Mouse (Mus musculus): Measurements from ENCODE around the gene Nxpe3.

Nxpe3 gene

DNA sequence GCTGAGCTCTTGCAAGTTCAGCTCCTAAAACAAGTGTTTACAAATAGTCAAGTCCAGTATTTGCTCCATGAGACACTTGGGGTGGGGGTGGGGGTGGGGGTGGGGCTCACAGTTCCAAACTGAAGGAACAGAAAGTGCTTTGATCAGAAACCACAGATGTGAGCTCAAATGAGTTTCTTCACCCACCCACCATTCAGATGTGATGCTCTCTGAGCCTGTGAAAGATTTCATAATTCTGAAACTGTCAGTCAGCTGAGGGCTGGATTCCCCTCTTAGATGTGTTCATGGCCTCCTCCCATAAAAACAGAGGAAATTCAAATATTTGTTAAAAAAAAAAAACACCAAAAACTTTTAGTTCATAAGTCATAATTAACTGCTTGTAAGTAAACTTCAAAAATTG is 59.3 kb downstream of the Nxpe3 start:
- DNase-seq, result no peak

- DNase-seq, result no peak
Measured at GRCm38 (mm10) chr16:55832617-55833016, 62.5 kb downstream of the Nxpe3 start.

DNA sequence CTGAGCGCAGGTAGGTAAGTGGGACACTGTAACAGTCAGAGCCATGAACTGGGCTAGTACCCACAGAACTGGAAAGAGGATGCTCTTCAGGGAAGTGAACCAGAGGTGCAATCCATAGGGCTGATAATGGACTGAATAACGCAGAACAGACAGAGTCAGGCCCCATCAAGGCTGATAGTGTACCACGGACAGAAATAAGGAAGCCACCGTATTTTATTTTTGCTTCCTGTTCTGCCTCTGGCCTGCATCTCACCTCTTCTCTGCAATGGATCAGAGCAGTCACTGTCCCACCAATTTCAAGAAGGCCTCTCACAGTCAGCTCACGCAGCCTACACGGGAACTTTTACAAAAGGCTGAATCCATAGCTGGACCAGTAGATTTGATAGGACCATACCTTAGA is 63.0 kb downstream of the Nxpe3 start:
- DNase-seq, result no peak

- no peak for DNase-seq
Measured at GRCm38 (mm10) chr16:55831451-55831850, 63.6 kb downstream of the Nxpe3 start.

DNA sequence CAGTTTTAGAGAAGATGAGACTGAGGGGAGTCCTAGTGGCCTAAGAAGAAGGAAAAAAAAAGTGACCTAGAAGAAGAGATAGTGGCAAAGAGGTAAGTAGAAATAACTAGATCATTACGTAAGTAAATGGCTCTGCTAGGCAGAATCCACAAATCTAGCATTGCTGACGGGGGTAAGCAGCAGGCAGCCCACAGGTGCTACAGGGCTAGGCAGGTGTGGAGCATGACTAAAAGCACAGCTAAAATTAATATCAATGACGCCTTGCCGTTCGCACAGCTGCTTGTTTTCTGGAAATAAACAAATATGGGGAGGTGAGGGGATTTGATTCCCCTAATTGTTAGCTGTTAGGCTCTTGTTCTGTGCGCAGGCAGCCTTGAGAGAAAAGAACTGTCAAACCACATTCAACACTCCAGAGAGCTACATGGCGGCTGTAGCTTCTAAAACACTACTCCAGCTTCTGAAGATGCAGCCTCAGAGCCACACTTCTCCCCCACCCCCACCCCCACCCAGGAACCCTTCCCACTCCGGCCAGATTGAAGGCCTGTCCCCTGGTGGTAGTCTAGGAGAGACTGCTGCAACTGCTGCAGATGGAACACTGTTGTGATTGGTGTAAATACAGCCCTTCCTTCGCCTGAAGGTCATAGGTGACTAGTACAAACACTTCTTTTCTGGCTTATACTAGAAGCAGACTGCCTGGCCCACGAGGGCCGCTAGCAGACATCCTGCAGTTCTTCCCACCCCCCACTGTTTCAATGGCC is 71.5 kb downstream of the Nxpe3 start:
- peak; percentile 20 for DNase-seq

- no peak for DNase-seq
Measured at GRCm38 (mm10) chr16:55822741-55823397, 72.2 kb downstream of the Nxpe3 start.

GRCm38 (mm10) chr16:55821997-55822740 is 72.9 kb downstream of the Nxpe3 start:
- peak; percentile 94 for DNase-seq

- DNase-seq, result no peak
Measured at GRCm38 (mm10) chr16:55821571-55821981, 73.5 kb downstream of the Nxpe3 start.

- peak; percentile 13 for DNase-seq
Measured at GRCm38 (mm10) chr16:55820916-55821570, 74.0 kb downstream of the Nxpe3 start.

GRCm38 (mm10) chr16:55820161-55820915 is 74.7 kb downstream of the Nxpe3 start:
- DNase-seq, result peak; percentile 17

DNA sequence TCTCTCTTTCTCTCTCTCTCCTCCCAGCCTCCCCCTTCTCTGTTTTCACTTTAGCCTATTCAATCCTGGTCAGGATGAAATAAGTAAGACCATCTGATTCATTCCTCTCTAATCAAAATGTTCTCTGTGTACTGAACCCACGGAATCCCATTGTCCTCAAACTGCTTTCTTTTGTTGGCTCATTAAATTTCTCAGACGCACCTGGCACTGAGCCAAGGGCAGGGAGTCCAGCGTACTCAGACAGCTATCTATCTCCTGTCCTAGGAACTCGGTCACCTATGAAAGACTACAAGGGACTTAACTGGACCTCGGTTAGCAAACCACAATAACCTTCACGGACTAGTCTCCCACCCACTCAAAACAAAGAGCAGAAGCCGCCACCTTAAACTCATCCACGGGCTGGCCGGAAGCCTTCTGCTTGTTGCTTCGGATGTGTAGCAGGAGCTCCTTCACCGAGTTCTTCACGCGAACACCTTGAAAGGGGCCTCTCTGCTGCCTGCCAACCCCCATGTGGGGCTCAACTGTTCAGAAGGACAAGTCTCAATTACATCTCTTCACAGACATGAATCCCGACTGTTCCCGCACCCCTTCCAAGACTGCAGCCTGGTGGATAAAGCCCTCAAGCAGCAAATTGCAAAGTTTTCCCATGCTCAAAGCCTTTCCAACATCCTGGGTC is 75.8 kb downstream of the Nxpe3 start:
- no peak for DNase-seq

GRCm38 (mm10) chr16:55817717-55818515 is 77.2 kb downstream of the Nxpe3 start:
- no peak for DNase-seq

- no peak for DNase-seq
Measured at GRCm38 (mm10) chr16:55816202-55816941, 78.7 kb downstream of the Nxpe3 start.

DNA sequence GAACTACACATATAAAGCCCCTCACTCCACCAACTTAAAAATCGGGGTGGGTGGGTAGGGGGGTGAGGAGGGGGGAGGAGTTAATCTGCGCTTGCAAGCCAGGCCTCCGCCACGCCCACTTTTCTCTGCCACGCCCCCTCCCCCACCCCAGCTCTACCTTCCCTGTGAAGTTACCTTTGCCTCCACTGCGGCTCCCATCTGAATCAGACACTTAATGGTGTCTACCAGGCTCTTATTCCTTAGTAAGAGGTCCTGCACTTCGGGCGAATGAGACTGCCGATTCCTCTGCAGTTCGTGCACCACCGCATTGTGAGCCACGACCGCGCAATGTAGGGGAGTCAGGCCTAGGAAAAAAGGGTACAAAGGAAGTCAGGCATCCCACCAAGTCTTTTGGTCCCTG is 79.6 kb downstream of the Nxpe3 start:
- no peak for DNase-seq

- no peak for DNase-seq
Measured at GRCm38 (mm10) chr16:55814686-55815085, 80.4 kb downstream of the Nxpe3 start.

- no peak for DNase-seq
Measured at GRCm38 (mm10) chr16:55813916-55814315, 81.2 kb downstream of the Nxpe3 start.

- DNase-seq, result no peak
Measured at GRCm38 (mm10) chr16:55811792-55812191, 83.3 kb downstream of the Nxpe3 start.

DNA sequence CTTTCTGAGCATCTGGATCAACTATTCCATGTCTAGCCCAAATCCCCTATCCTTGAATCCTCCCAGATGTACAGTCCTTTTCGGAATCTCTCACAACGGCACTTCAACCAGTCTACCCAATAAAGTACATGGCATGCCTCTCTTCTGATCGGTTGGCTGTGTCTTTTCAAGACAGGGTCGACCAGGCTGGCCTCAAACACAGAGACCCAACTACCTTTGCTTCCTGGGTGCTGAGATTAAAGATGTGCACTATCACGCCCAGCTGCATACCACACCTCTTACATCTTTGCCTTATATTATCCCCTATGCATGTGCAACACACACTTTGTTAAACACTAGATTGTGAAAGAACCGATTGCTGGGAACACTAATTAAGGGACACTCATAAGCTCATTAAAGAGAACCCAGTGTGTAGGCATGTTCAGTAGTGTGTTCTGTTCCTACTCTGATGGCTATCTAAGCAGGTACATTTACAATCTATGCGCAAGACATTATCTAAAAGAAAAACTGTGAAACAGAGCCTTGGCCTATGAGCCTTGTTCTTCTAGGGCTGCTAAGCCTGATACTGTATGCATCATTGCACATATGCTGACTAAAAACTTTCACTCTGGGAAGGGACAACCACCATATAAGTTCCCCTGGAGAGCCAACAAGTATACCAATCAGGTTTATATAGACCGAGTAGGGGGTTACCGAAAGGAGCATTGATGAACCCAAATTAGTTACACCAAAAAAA is 85.1 kb downstream of the Nxpe3 start:
- no peak for DNase-seq

DNA sequence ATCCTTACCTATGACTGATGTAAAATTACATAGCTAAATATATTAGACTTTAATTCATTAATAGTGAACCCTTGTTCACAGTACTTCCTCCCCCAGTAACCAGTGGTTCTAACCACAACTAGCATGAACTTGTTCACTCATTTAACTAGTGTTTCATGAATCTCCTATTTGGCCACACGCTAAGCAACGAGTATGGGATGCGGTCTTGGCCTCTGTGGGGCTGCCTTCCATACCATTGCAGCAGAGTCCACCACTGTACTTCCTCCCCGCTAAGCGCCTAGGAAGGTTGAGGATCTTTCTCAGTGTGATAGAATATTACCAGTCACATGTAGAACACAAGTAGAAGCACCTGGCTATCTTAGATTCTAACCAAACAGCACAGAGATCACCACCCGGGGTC is 85.7 kb downstream of the Nxpe3 start:
- DNase-seq, result no peak

GRCm38 (mm10) chr16:55807505-55807932 is 87.6 kb downstream of the Nxpe3 start:
- DNase-seq, result no peak

All from embryo, embryonic 11 days (tissue).